Mouse (Mus musculus): Measurements from ENCODE around the gene Adcy6. TPM values are rescaled to one million over a fixed set of nuclear protein-coding genes. Genes with fewer than 3 reads are reported as not detected.
A peak's percentile ranks its signal among the peaks of the same experiment; 100 is the strongest.

The Adcy6 gene
- total RNA-seq, 2 experiments from 2014 or later: 37.1 to 38.1 TPM

- DNase-seq (ENCODE audit: extremely low spot score in 1 of 2, low spot score in 2 of 2): no peak
- intact Hi-C loops (cut with DNase I): loop anchor here (10.0 kb wide), 1 partner anchor 125 kb away; the partner anchor contains the start of gene Ccdc65
Measured at GRCm38 (mm10) chr15:98579310-98579709, 30.6 kb downstream of the Adcy6 start.

DNA sequence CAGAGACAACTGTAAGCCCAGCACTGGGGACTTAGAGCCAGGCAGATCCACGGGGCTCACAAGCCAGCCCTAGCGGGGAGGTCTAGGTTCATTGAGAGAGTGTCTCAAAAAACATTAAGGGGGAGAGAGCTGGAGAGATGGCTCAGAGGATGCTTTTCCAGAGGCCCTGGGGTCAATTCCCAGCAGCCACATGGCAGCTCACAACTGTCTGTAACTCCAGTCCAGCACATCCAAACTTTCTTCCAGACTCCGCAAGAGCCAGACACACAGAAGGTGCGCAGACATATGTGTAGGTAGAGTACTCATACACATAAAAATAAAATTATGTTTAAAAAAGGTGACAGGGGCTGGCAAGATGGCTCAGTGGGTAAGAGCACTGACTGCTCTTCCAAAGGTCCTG lies 36.6 kb downstream of the Adcy6 start:
- intact Hi-C loops (cut with DNase I): loop anchor here (10.0 kb wide), 1 partner anchor 132 kb away; the partner anchor contains the start of gene Ccdc65
- DNase-seq (ENCODE audit: extremely low spot score in 1 of 2, low spot score in 2 of 2): no peak

GRCm38 (mm10) chr15:98570873-98571538 lies 38.9 kb downstream of the Adcy6 start, which contains the start of the genes Ccnt1 and 4930415O20Rik:
Gene Ccnt1 (minus strand): TSS chr15:98570923.
Gene 4930415O20Rik (plus strand): TSS chr15:98571004.
- intact Hi-C loops (cut with DNase I): loop anchor here (10.0 kb wide), 1 partner anchor 134 kb away; the partner anchor contains the start of gene Ccdc65
- DNase-seq (ENCODE audit: extremely low spot score in 1 of 2, low spot score in 2 of 2): no peak

DNA sequence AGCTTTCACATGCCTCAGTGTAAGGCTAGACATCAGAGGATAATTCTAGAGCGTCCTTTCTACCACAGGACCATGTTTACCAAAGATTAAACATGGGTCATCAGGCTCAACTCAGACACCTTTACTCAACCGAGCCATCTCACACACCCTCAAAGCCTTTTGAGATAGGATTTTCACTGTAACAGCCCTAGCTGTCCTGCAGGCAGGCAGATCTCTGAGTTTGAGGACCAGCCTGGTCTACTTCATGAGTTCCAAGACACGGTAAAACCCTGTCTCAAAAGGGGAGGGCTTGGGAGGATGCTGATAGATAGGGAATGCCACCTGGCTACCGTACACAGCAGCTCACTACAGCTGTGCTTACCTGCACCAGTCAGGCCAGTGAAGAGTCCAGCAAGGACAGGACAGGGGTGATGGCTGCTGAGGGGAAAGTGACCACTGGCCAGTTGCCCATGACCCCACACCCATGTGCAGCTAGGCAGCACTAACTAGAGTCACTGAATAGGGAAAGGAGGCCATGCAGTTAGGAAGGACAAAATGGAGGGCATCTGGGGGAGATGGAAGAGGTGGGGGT lies 40.0 kb downstream of the Adcy6 start:
- no peak for DNase-seq (ENCODE audit: extremely low spot score in 1 of 2, low spot score in 2 of 2)
- intact Hi-C loops (cut with DNase I): loop anchor here (10.0 kb wide), 1 partner anchor 135 kb away; the partner anchor contains the start of gene Ccdc65

GRCm38 (mm10) chr15:98569216-98569615 lies 40.7 kb downstream of the Adcy6 start:
- intact Hi-C loops (cut with DNase I): no loop called here

GRCm38 (mm10) chr15:98568256-98569033 lies 41.4 kb downstream of the Adcy6 start:
- intact Hi-C loops (cut with DNase I): no loop called here
- no peak for DNase-seq (ENCODE audit: extremely low spot score in 1 of 2, low spot score in 2 of 2)

More at GRCm38 (mm10) chr15:98569216-98569615, 40.7 kb downstream of the Adcy6 start:
- no peak for DNase-seq (ENCODE audit: extremely low spot score in 1 of 2, low spot score in 2 of 2)

GRCm38 (mm10) chr15:98567278-98568134 lies 42.4 kb downstream of the Adcy6 start:
- peak; percentile 100 for DNase-seq (ENCODE audit: extremely low spot score in 1 of 2, low spot score in 2 of 2)
- intact Hi-C loops (cut with DNase I): no loop called here

- DNase-seq (ENCODE audit: extremely low spot score in 1 of 2, low spot score in 2 of 2): no peak
Measured at GRCm38 (mm10) chr15:98566973-98567277, 43.0 kb downstream of the Adcy6 start.

DNA sequence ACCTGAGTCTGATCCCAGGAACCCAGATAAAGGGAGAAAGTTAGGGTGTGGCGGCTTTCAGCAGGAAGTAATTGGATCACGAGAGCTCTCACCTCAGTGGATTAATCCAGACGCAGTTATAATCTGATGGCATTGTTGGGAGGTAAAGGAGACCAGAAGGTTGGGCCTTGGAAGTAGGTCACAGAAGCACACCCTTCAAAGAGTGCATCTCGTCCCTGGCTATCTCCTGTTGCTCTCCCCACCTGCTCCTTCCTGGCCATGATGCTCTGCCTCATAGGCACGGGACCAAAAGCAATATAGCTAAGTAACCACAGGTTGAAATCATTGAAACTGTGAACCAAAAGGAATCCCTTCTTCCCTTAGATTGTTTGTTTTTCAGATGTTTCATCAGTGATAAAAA lies 52.7 kb downstream of the Adcy6 start:
- no peak for DNase-seq (ENCODE audit: extremely low spot score in 1 of 2, low spot score in 2 of 2)
- intact Hi-C loops (cut with DNase I): no loop called here

More at GRCm38 (mm10) chr15:98566973-98567277, 43.0 kb downstream of the Adcy6 start:
- intact Hi-C loops (cut with DNase I): no loop called here

GRCm38 (mm10) chr15:98555881-98556280 lies 54.0 kb downstream of the Adcy6 start:
- intact Hi-C loops (cut with DNase I): no loop called here
- DNase-seq (ENCODE audit: extremely low spot score in 1 of 2, low spot score in 2 of 2): no peak

DNA sequence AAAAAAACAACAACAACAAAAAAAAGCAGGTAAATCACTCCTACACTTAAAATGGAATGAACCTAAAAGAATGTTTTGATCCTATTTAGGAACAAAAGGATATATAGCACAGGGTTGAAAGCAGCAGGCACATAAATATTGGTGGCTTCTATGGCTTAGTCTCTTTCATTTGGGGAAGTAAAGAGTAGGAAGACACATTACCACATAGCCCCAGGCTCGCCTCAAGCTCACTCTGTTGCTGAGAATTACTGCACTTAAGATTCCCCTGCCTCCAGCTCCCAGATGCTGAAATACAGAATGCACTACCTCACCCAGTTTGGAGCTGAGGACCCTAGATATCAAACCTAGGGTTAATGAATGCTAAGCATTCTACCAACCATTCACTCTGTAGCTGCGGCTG lies 57.1 kb downstream of the Adcy6 start:
- intact Hi-C loops (cut with DNase I): no loop called here
- DNase-seq (ENCODE audit: extremely low spot score in 1 of 2, low spot score in 2 of 2): no peak

- intact Hi-C loops (cut with DNase I): no loop called here
- DNase-seq (ENCODE audit: extremely low spot score in 1 of 2, low spot score in 2 of 2): no peak
Measured at GRCm38 (mm10) chr15:98546843-98547242, 63.0 kb downstream of the Adcy6 start.

DNA sequence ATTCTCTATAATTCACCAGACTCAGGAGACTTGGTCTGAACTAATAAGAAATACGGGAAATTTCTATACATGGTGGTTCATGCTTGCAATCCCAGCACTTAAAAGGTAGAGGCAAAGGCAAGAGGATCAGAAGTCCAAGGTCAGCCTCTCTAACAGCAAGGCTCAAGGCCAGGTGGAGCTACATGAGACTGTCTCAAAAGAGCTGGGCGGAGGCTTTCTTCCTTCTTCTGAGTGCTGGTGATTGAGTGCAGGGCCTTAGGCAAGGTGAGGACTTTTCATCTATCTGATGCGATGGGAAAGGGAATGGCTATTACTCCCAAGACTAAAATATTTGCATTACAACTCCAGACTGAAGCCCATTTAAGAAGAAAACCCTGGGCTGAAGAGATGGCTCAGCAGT lies 64.7 kb downstream of the Adcy6 start:
- intact Hi-C loops (cut with DNase I): no loop called here
- no peak for DNase-seq (ENCODE audit: extremely low spot score in 1 of 2, low spot score in 2 of 2)

GRCm38 (mm10) chr15:98543341-98543740 lies 66.5 kb downstream of the Adcy6 start:
- intact Hi-C loops (cut with DNase I): no loop called here

DNA sequence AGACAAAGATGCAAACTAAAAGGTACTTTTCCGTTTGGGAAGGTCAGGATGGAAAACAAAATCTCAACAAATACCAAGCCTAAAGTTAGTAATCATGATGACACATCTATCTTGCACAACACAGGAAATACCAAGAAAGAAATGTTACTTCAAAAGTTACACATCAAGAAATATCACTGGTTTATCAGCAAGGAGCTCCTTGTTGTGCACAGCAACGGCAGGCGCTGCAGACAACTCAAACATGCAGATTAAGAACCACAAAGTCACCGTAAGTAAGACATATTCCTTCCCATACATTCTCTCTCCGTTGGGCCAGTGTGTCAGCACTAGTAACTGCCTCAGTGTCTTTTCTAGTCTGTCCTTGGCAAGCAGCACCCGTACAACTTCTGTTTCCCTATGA lies 68.8 kb downstream of the Adcy6 start:
- intact Hi-C loops (cut with DNase I): no loop called here
- no peak for DNase-seq (ENCODE audit: extremely low spot score in 1 of 2, low spot score in 2 of 2)

More at GRCm38 (mm10) chr15:98543341-98543740, 66.5 kb downstream of the Adcy6 start:
- DNase-seq (ENCODE audit: extremely low spot score in 1 of 2, low spot score in 2 of 2): no peak
